ENCODE assay signal across 26 mouse cellular contexts in the genomic region with DNA sequence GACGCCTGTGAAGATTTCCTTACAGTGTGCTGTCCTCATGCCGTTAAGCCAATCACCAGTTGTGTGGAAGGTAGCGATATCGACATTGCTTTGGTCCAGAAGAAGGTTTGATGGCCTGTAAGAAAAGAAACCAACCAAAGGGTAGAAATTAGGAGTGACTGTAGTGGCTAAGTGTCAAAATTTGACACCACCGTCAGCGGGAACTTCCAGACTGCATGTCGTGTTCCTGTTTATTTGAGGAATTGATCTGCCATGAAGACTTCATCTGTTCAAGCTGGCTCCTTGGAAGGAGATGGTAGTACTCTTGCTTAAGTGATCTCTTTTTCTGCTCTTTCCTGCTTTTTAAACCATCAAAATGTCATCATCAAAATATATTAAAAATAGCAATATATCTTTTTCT.
"Had no signal": no experiment of that assay in that cellular context is flagged by ENCODE, and none has a peak within 500 bp of the region (broad histone marks: within the 10 kb centered on the region; RNA-seq: fewer than 3 reads in every experiment).

No protein-coding gene starts in this region.

- DNase-seq: gastrocnemius, postnatal 14 days; gastrocnemius, postnatal 36 days; heart, adult 11 months; heart, adult 2 months; heart, postnatal 14 days; heart, postnatal 36 days; kidney, adult 11 months; kidney, adult 2 months; kidney, adult 9 months; kidney, postnatal 14 days; kidney, postnatal 36 days; layer of hippocampus, adult 9-11 months; layer of hippocampus, postnatal 36 days had no signal

- H3K9me3 ChIP-seq: heart, embryonic 13.5 days; heart, embryonic 15.5 days; hindbrain, embryonic 12.5 days; hindbrain, embryonic 15.5 days; kidney, embryonic 15.5 days; limb, embryonic 13.5 days; limb, embryonic 15.5 days; liver, embryonic 12.5 days had no signal

- H3K27me3 ChIP-seq: heart, embryonic 13.5 days; heart, embryonic 15.5 days; hindbrain, embryonic 12.5 days; hindbrain, embryonic 15.5 days; kidney, embryonic 15.5 days; limb, embryonic 15.5 days; liver, embryonic 12.5 days had no signal

- H3K36me3 ChIP-seq: heart, embryonic 13.5 days; heart, embryonic 15.5 days; hindbrain, embryonic 12.5 days; hindbrain, embryonic 15.5 days; kidney, embryonic 15.5 days; limb, embryonic 15.5 days; liver, embryonic 12.5 days had no signal

- ATAC-seq: intestine, embryonic 16.5 days; liver, embryonic 12.5 days had no signal

- H3K4me3 ChIP-seq: heart, adult 2 months; heart, embryonic 13.5 days; heart, embryonic 15.5 days; hindbrain, embryonic 12.5 days; hindbrain, embryonic 15.5 days; kidney, embryonic 15.5 days; left cerebral cortex, adult 2 months; limb, embryonic 13.5 days; limb, embryonic 15.5 days; liver, embryonic 12.5 days had no signal

- H3K27ac ChIP-seq: heart, adult 2 months; heart, embryonic 13.5 days; heart, embryonic 15.5 days; hindbrain, embryonic 12.5 days; hindbrain, embryonic 15.5 days; kidney, embryonic 15.5 days; kidney, postnatal 0 days; left cerebral cortex, adult 2 months; limb, embryonic 13.5 days; limb, embryonic 15.5 days; liver, embryonic 12.5 days; liver, embryonic 14.5 days had no signal

- H3K4me1 ChIP-seq: heart, embryonic 13.5 days; heart, embryonic 15.5 days; hindbrain, embryonic 15.5 days; kidney, embryonic 15.5 days; limb, embryonic 15.5 days; liver, embryonic 12.5 days had no signal

- H3K9ac ChIP-seq: heart, embryonic 13.5 days; heart, embryonic 15.5 days; hindbrain, embryonic 12.5 days; hindbrain, embryonic 15.5 days; kidney, embryonic 15.5 days; limb, embryonic 13.5 days; limb, embryonic 15.5 days; liver, embryonic 12.5 days; liver, embryonic 14.5 days had no signal

- H3K4me2 ChIP-seq: heart, embryonic 11.5 days; heart, embryonic 13.5 days; heart, embryonic 15.5 days; hindbrain, embryonic 12.5 days; hindbrain, embryonic 15.5 days; kidney, embryonic 15.5 days; limb, embryonic 13.5 days; limb, embryonic 15.5 days; liver, embryonic 12.5 days had no signal
